Mouse (Mus musculus) C2C12 (cell line): ENCODE data around the gene Dvl2. TPM values are rescaled to one million over a fixed set of nuclear protein-coding genes. Genes with fewer than 3 reads are reported as not detected.
A peak's percentile ranks its signal among the peaks of the same experiment; 100 is the strongest.

Source experiments
- H3K27me3 ChIP-seq: one replicate; pipeline ENCODE4 v1.6.1; 2011; ENCODE audit not compliant: control insufficient read depth, insufficient read depth, insufficient read length
- H3K36me3 ChIP-seq: one replicate; pipeline ENCODE4 v1.6.1; 2011; ENCODE audit not compliant: control insufficient read depth, insufficient read depth
- H3K4me3 ChIP-seq: one replicate; pipeline ENCODE4 v1.5.1; 2011; ENCODE audit warnings: mild to moderate bottlenecking, control low read depth; ENCODE audit not compliant: poor library complexity, insufficient read depth, severe bottlenecking
- H3K79me2 ChIP-seq: one replicate; pipeline ENCODE4 v1.6.1; 2011; ENCODE audit not compliant: control insufficient read depth, insufficient read depth
- H3K79me3 ChIP-seq: one replicate; pipeline ENCODE4 v1.6.1; 2011; ENCODE audit warnings: low read depth, control low read depth
- H3ac ChIP-seq: one replicate; pipeline ENCODE3; 2011; ENCODE audit warnings: low read depth; ENCODE audit not compliant: control insufficient read depth, insufficient read length
- CEBPB ChIP-seq: IDR thresholded peaks from one replicate; pipeline ENCODE4 v1.6.1; 2011; ENCODE audit warnings: low read depth, mild to moderate bottlenecking, control low read depth, moderate library complexity
- CTCF ChIP-seq: IDR thresholded peaks from one replicate; pipeline ENCODE4 v1.5.1; 2011; ENCODE audit not compliant: control insufficient read depth, insufficient read depth, insufficient read length
- FOSL1 ChIP-seq: IDR thresholded peaks from one replicate; pipeline ENCODE4 v1.8.0; 2011; ENCODE audit warnings: mild to moderate bottlenecking, low read length; ENCODE audit not compliant: poor library complexity, insufficient read depth, severe bottlenecking
- MAX ChIP-seq: IDR thresholded peaks from one replicate; pipeline ENCODE4 v1.6.1; 2011; ENCODE audit warnings: mild to moderate bottlenecking, control low read depth
- MYOD1 ChIP-seq: IDR thresholded peaks from one replicate; pipeline ENCODE4 v1.6.1; 2011; ENCODE audit warnings: low read depth; ENCODE audit not compliant: control insufficient read depth, insufficient read length
- MYOG ChIP-seq: IDR thresholded peaks from one replicate; pipeline ENCODE4 v1.6.1; 2011; ENCODE audit not compliant: control insufficient read depth, insufficient read length; ENCODE audit errors: extremely low read depth
- USF1 ChIP-seq: IDR thresholded peaks from one replicate; pipeline ENCODE4 v1.6.1; 2011; ENCODE audit warnings: low read depth, mild to moderate bottlenecking, control low read depth, moderate library complexity
- polyA plus RNA-seq: library from polyadenylated mRNA; unstranded; fragments of >200 nt; fragmentation: generic; extraction: Trizol; gene quantifications from one replicate; pipeline ENCODE4 v1.2.1, GENCODE M21; 2012; ENCODE audit warnings: missing spikeins

Dvl2 gene
- polyA plus RNA-seq, 1 experiment: 36.4 TPM

DNA sequence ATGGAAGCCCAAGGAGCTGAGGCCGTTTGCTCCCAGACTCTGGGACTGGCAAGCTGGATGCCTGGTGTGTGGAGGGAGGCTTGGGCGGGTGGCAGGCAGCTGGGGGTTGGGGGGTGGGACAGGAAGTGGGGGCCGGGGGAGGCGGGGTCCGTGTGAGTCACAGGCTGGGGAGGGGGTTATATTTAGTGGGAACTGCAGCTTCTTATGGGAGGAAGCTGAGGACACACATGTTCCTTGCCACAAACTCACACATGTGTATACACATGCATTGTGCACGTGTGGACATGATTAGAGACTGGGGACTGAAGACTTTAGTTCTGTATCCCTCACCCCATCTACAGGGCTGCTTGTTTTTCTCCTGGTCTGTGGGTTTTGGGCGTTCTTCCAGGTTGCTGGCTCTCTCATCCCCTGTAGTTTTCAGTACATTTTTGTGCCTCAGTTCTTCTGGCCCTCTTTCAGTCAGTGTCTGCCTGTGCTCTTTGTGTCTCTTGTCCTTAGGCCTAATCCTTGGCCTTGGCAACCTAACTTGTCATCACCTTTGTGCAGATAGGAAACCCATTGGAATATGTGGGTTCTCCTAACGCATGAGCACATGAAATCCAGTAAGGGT lies 19.7 kb downstream of the Dvl2 start:
- H3K36me3 ChIP-seq: no peaks in the 10 kb centered on the region
- no peaks in the 10 kb centered on the region for H3K27me3 ChIP-seq
- H3K79me2 ChIP-seq: peaks cover 69% of the 10 kb centered on the region
- H3K79me3 ChIP-seq: peaks cover 40% of the 10 kb centered on the region
- no peak for TF ChIP-seq FOSL1
- TF ChIP-seq CEBPB: no peak
- no peak for TF ChIP-seq CTCF
- TF ChIP-seq MAX: no peak
- TF ChIP-seq MYOD1: no peak
- TF ChIP-seq MYOG: no peak
- TF ChIP-seq USF1: no peak
- H3K4me3 ChIP-seq: peak overlapping the region; percentile 90
- H3ac ChIP-seq: peak overlapping the region; percentile 38

DNA sequence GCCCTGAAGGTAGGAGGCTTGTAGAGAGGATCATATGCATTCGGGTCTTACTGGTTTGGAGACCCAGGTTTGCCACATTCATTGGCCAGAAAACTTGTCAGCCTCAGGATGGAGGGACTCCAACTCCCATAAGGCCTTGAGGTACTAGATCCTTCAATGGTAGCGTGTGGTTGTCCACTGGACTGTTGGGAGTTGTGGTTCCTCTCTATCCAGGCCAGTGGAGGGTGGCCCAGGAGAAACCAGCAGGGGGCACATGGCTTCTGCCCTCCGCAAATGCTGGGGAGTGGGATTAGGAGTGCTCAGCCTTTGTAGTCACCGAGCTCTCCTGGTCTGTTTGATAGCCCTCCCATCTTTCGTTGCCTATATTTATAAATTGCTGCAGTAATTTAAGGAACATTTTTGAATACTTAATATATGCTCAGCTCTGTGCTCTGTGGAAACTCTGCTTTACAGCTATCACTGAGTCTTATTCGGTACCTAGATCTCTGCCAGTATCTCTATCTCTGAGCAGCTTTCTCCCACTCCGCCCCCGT lies 20.4 kb downstream of the Dvl2 start:
- Histone ChIP-seq H3K36me3 (no peaks in the 10 kb centered on the region), H3K4me3 (peak overlapping the region; percentile 34), H3K79me3 (peaks cover 45% of the 10 kb centered on the region), H3K27me3 (no peaks in the 10 kb centered on the region), H3K79me2 (peaks cover 75% of the 10 kb centered on the region), H3ac (peak overlapping the region; percentile 52)
- TF ChIP-seq CTCF (peak; percentile 46), MYOG (no peak)

DNA sequence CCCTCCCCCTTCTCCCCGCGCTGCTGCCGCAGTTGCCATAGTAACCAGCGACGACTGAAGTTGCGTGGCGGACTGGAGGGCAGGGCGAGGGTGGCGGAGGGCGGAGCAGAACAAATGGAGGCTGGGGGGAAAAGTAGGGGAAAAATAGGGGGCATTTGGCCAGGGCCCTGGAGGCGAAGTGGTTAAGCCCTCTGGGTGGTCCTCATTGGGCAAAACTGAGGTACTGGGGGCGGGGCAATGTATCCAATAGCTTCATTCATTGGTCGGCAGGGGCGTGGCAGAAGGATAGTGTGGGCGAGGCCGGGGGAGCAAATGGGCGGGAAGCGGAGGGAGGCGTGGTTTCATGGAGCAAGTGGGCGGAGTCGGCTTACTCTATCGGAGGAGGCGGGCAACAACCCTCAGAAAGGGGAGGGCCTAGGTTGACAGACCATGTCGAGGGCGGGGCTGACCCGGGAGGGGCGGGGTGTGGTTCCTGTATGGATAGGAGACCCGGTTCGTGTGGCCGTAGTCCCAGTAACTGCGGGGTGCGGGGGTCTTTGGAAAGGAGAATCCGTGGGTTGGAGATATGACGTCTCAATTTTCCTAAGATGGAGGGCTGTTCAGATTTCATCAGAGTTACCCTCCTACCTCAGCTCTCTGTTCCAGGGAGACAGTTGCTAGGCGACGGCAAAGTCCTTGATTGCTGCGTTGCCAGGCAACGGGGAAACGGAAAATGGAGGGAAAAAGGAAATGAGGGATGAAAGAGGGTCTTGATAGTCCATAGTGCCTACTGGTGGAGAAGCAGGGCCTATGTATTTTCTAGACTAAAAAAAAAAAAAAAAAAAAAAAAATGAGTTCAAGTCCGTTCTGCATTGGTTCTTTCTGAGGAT lies 21.1 kb downstream of the Dvl2 start:
- H3ac ChIP-seq: no peak overlapping the region
- H3K79me2 ChIP-seq: peaks cover 82% of the 10 kb centered on the region
- peak overlapping the region; percentile 34 for H3K4me3 ChIP-seq
- no peak for TF ChIP-seq CTCF
- peak; percentile 46 for TF ChIP-seq MAX
- no peak for TF ChIP-seq CEBPB
- no peak for TF ChIP-seq MYOG
- peaks cover 50% of the 10 kb centered on the region for H3K79me3 ChIP-seq
- H3K36me3 ChIP-seq: no peaks in the 10 kb centered on the region
- no peaks in the 10 kb centered on the region for H3K27me3 ChIP-seq

DNA sequence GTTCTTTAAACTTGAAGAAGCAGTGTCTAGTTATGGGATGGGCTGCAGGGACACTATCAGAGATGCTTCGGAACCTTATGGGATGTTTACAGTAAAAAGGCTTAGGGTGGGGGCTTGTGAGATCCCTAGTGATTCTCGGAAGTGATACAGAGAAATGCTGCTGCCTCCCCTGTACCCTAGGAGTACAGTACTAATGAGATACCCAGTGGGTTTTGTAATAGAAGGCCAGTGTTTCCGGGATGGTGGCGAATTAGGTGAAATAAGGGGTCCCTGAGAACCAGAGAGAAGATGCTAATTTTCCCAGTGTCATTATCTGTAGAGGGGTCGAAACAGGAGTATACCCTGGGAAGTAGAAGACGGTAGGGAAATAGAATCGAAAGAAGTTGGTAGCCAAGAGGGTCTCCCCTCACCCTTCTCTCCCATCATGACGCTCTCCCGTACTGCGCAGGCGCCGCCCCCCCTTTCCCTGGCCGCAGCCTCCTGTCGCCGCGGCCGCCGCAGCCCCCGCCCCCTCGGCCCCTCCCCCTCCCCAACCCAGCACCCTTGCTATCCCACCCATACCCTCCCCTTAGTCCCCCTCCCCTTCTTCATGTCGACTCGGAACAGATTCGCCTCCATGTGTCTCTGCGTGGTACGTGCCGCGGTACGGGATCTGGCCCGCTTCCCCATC lies 23.2 kb downstream of the Dvl2 start:
- TF ChIP-seq FOSL1: no peak
- TF ChIP-seq MYOG: no peak
- TF ChIP-seq CTCF: no peak
- TF ChIP-seq MAX: no peak

DNA sequence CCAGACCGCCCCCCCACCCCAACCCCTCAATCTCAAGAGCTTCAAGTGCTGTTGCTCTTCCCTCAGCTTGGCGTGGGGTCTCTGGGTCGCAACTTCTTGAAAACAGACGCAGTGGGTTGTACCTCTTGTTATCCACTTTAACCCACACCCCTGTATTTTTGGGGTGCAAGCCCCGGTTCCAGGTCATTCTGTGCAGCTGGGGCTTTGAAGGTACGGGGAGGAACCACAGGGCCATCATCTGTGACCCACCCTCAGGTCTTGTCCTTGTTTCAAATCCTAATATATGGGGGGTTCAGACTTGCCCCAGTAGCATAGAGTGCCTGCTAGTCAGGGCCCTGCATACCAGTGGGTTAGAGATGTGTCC lies 23.7 kb downstream of the Dvl2 start:
- no peak for TF ChIP-seq MYOG
- TF ChIP-seq MAX: no peak
- no peak for TF ChIP-seq CEBPB
- no peak for TF ChIP-seq MYOD1
- TF ChIP-seq USF1: no peak
- H3K4me3 ChIP-seq: no peak overlapping the region

More for the DNA sequence above, 23.2 kb downstream of the Dvl2 start:
- H3K4me3 ChIP-seq: no peak overlapping the region
- H3K36me3 ChIP-seq: no peaks in the 10 kb centered on the region
- no peak overlapping the region for H3ac ChIP-seq
- H3K79me3 ChIP-seq: peaks cover 51% of the 10 kb centered on the region
- peaks cover 98% of the 10 kb centered on the region for H3K79me2 ChIP-seq
- no peaks in the 10 kb centered on the region for H3K27me3 ChIP-seq

More for the DNA sequence above, 23.7 kb downstream of the Dvl2 start:
- Histone ChIP-seq H3ac (no peak overlapping the region), H3K79me2 (peaks cover 93% of the 10 kb centered on the region), H3K36me3 (no peaks in the 10 kb centered on the region), H3K79me3 (peaks cover 46% of the 10 kb centered on the region), H3K27me3 (no peaks in the 10 kb centered on the region)
